Mouse (Mus musculus) left cerebral cortex, adult 11 months (tissue): ENCODE data around the gene Slx1b.
A peak's percentile ranks its signal among the peaks of the same experiment; 100 is the strongest.
"Not testable (repeated sequence)": the region's sequence is repeated elsewhere in the genome, so short reads cannot be mapped to it uniquely, and the experiment has no call there.

Source experiments
- DNase-seq: peaks from one replicate; pipeline ENCODE4 v3.0.0; 2022; ENCODE audit warnings: low spot score

Slx1b gene

DNA sequence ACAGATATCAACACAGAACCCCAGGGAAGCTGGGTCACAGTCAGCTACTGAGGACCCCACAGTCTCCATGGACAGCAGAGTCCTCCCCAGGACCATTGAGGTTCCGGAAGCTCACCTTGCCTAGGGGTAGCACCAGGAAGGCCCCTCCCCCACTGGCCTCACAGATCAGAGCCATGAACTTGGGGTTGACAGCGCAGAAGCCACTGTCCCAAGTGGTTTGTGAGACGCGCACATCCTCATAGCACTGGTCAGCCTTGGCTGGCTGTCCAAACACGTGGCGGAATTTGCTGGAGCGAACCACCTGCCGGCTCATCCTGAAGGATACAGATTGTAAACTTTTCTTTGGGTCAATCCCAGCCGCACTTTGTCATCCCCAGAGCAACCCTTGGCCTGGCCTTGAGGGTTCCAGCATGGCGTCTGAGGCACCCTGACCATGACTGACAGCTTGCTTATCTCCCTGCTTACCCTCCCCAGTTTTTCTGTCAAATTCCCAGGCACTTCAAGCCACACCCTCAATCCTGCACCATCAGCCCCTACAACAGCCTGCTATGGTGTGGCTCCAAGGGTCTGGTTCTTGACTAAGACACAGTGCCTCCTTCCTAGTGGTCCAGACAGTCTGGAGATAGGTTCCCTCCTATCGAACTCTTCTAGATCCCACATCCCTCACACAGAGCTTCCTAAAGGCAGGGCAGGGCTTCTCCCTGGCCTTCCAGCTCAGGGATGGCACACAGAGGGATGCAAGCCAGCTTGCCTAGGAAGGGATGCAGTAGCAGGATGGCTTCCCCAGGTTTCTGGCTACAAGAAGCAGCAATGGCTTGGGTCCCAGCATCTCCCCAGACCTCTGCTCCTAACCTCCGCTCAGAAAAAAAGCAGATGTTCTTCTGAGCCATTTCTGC lies 7.5 kb upstream of the Slx1b start:
- no peak for DNase-seq

DNA sequence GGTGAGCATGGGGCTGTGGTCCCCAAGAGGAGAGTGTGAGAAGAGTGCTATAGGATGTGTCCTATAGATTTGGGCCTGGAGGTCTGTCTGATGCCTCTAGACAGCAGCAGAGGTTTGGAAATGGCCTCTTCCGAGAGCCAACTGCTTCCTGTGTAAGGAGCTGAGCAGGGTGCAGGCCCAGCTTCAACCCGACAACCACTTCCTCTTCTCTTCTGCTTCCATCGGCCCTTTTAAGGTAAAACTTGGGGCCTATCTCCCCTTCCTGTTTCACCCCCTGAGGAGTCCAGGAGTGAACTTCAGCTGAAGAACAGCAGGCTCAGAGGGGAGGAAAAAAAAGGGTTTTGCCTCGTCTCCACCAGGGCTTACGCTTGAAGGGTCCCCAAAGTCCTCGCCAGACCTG lies 6.8 kb upstream of the Slx1b start:
- DNase-seq = no peak

GRCm38 (mm10) chr7:126701559-126702357 lies 6.2 kb upstream of the Slx1b start:
- DNase-seq = no peak

DNA sequence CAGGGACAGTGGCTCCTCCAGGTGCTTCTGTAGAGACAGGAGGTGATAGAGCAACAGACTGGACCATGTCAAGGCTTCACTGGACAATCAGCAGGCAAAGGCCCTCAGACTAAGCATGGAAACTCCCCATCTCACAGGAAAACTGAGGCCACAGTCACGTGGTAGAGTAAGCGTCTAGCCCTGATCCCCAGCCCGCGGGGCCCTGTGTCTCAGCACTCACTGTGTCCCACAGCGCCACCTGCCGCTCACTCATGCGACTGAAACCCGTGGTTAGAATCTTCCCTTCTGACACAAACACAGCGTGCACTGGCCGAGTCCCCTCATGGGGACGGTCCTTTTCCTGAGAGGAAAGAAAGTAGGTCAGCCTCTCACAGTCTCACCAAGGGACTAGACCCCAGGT lies 5.5 kb upstream of the Slx1b start:
- DNase-seq = peak; percentile 82

- DNase-seq = no peak
Measured at GRCm38 (mm10) chr7:126700063-126701015, 4.8 kb upstream of the Slx1b start.

DNA sequence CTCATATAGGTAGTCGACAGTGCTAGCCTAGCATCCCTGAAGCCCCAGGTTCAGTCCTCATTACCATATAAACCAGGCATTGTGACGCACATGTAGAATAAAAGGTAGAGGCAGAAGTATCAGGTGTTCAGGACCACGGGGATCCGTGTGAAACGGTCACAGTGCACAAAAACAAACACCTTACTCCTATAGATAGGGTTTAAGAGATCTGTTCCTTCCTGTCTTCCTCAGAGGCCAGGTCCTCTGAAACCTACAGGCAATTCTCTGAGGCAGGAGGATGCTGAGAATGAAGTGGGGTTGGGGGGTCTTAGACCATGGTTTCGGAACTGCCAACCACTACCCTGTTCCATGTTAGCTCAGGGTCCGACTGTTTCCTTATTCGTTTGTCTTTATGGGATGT lies 2.3 kb upstream of the Slx1b start:
- DNase-seq = no peak

GRCm38 (mm10) chr7:126696886-126697285 lies 1.3 kb upstream of the Slx1b start:
- DNase-seq = no peak

GRCm38 (mm10) chr7:126696303-126696702 lies 719 bp upstream of the Slx1b start:
- no peak for DNase-seq

DNA sequence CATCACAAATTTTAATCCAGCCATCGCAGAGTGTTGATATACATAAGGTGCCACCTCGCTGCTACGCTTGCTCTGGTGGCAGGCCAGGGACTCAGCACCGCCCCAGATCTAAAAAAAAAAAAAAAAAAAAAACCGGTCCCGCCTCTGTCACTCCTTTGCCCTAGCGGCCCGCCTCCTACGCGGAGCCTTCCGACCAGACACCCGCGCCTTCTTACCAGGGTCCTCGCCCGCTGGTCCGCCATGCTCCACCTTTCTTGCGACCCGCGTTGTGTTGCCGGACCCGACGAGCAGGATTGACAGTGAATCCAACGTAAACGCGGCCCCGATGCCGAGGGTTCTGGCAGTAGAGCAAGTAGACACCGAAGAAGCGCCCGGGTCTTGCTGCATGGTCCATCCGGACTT lies 373 bp downstream of the Slx1b start, which contains the start of gene Bola2:
TSS of gene Bola2 (plus strand) at position 192 of the 402 bp plus-strand sequence.
- DNase-seq = no peak

DNA sequence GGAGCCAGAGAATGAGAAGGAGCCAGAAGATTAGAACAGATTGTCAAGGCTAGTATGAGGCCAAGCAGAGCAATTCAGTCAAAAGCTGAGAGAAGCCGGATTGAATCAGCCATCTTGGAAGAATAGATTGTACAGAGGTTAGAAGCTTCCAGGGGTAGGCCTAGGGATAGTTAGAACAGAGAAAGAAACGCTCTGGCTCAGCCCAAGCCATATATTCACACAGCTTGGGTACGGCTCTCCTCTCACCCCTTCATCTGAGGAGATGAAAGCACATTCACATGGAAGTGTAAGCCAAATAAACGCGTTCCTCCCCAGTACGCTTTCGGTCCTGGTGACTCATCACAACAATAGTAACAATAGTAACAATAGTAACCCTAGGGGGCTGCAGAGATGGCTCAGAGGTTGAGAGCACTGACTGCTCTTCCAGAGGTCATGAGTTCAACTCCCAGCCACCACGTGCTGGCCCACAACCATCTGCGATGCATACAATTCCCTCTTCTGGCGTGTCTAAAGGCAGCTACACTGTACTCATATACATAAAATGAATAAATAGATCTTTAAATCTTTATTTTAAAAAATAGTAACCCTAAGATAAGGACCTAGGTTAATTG lies 1.0 kb downstream of the Slx1b start:
- no peak for DNase-seq

DNA sequence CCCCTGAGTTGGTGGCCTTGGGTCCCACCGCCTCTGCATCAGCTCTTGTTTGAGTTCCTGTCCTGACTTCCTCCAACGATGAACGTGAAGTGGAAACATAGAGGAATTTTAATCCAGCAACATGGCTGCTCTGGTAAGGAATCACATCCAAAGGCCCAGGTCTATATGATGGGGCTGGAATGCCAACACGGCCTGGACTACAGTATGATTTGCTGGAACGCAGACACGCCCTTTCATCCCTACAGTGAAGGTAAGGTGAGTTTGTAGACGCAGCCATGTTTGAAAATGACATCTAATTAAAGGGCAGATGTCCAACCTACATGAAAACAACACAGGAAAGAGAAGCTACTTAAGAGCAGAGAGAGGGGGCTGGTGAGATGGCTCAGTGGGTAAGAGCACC lies 1.8 kb downstream of the Slx1b start:
- no peak for DNase-seq

DNA sequence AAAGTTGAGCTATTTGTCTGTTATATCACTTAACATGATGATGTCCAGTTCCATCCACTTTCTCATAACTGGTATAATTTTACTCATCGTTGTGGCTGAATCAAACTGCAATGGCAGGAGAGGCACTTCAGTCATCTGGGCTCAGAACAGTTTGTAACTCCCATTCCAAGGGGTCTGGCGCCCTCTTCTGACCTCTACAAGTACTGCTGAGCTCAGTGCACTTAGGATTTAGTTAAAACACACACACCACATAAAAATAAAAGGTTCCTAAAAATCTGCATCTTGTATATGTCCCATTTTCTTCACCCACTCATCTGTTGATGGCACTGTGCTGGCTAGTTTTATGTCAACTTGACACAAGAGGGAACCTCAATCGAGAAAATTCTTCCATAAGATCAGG lies 2.3 kb downstream of the Slx1b start:
- DNase-seq = no peak

DNA sequence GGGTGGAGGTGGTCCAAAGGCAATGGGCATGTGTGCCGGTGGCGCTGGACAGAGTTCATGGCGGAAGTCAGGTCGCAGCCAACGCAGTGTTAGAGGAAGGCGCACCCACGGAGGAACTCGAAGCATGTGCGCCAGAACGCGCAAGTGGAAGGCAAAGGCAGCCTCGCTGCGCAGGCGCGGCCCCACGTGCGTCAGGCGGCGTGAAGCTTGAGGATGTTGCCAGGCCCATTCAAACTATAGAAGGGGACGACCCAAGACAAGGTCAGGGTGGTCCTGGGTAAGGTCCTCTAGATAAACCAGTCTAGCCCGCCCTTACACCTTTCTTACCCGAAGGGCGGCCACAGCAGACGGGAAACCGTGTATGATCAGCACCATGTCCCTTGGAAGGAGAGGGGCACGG lies 3.2 kb downstream of the Slx1b start:
- DNase-seq = no peak

GRCm38 (mm10) chr7:126691676-126692075 lies 3.9 kb downstream of the Slx1b start:
- DNase-seq = no peak

DNA sequence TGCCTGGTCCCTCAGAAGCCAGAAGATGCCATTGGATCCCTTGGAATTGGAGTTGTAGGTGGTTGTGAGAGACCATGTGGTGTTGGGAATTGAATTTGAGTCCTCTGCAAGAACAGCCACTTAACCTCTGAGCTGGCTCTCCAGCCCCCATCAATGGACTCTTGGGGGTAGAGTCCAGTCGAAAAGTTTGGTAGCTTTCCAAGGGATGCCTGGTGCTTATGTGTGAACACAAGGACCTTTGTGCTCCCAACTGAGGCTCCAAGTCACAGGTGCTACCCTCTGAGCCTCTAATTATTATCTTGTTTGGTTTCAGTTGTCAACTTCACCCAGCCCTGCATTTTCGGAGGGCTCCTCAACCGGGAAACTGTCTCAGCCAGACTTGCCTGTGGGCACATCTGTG lies 4.8 kb downstream of the Slx1b start:
- DNase-seq = no peak

GRCm38 (mm10) chr7:126689021-126689420 lies 6.6 kb downstream of the Slx1b start:
- DNase-seq = no peak

DNA sequence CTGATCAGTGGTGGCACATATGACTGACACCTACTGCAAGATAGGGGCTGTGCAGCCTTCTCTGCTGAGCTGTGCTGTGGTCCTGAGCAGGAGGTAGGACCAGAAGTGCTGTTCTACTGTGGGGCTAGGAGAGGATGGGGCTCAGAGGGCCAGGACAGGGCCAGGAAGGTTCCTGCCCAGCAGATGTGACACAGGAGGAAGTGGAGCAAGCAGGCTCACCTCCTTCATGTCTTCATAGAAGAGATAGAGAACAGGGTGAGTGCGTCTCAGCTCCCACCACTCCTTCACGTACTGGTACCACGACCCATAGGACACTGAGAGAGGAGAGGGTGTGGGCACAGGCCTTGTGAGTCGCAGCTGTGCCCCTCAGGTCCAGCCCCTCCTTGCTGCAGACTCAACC lies 7.4 kb downstream of the Slx1b start:
- DNase-seq = not testable (repeated sequence)

- no peak for DNase-seq
Measured at GRCm38 (mm10) chr7:126681221-126681620, 14.4 kb downstream of the Slx1b start.

DNA sequence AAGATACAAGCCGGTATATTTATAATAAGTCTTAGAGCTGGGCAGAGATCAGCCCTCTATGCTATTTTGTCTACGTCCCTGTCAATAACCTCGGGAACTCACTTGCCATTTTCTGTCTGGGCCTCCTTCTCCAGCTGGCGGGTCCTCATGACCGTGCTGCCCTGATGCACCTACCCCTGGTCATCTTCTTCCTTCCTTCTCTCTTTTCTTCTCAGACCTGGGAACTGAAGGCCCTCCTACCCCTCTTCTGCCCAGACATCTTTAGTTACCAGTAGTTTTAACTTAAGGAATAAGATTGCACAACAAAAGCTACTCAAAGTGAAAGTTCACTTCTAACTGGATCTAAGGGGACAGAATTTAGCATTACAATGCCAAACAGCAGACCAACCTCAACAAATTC lies 15.9 kb downstream of the Slx1b start:
- no peak for DNase-seq

DNA sequence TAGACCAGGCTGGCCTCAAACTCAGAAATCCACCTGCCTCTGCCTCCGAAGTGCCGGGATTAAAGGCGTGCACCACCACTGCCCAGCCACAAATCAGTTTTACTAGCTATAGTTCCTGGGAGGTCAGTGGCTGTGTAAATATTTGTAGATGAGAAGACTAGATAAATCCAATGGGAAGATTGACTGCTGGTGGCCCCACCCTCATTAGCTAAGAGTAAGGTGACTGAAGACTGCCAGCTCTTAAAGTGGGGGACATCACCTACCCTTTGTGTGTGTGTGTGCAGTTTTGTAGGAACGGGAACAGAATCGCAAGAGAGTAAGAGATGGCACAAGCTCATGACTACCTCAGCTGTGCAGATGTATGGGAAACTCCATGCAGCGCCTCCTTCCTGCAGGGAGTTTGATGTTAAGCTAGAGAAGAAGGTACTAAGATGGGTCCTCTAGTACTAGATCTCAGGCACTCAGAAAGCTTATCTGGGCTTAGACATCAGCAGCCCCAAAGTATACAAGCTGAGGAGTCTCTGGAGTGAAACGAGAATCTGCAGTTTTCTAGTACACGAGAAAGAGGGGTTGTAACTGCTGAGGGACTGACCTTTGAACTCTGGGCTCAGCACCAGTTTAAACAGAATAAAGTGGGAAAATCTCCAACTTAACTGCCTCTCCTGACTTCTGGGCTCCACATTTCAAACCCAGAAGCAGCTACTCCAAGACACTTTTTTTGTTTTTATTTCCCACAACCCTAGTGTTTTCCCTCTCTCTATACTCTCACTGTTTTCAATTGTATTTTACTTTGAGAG lies 16.8 kb downstream of the Slx1b start:
- no peak for DNase-seq
